Mouse (Mus musculus): Measurements from ENCODE around the gene Pibf1.

Gene Pibf1

DNA sequence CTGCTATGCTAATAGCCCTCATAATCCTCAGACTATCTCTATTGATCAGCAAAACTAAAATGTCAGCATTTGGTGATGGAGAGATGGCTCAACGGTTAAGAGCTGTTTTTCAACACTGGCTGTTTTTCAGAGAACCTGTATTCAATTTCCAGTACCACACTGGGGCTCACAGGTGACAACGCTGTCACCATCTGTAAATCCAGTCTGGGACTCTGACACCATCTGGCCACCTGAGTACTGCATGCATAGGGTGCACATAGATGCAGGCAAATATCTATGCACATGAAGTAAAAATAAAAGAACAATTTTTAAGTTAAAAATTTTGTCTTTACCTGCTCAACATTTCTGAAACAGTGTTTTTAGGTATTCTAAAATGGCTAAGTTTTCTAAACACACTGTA, 40.8 kb downstream of the Pibf1 start:
- no peak for DNase-seq (ENCODE audit: extremely low spot score, low spot score)

DNA sequence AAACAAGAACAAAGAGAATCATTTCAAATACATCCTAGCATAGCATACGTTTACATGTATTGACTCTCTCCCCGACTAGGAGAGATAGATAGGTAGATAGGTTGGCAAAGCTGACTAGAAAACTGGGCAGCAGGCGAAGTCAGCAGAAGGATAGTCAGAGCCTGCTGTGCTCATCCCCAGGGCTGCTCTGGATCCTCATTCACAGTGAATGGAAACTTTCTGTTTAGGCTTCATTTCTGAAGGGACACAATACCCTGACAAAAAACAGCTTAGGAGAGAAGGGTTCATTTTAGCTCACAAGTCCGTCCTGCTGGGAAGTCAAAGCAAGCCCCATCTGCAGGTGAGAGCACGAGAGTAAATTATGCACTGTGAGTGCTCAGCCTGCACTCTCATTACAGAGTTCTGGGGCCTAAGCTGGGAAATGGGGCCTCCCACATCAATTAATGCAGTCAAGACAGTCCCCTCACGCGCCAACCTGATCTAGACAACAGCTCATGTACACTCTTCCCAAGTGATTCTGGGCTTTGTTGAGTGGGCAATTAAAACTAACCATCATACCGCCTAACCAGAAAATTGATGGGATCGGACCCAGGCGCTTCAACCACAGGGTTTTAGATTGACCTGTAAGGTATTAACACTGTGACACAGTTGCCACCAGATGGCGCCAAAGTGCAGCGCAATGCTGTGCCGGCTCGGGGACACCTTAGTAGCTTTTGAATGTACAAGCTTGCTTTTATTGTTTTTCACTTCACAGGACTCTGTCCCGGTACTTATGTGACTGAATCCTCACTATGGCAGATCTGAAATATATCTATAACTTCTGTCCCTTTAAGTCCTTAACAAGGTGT, 42.8 kb downstream of the Pibf1 start:
- peak; percentile 83 for DNase-seq (ENCODE audit: extremely low spot score, low spot score)

DNA sequence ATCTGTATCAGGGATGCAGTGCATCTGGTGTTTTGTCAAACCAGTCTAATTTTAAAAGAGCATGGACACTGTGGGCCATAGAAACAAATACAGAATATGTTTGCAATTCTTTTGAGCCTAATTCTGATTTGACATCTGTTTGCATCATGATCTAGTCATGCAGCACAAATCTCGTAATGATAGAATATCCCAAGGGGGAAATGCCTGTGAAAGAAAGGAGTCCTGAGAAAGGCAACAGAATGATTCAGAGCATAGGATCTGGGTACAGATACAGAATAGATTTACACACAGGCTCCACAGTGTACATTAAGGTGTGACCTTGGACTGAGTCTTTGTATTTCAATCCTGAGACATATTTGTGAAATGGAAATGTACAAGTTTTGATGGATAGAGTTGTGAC, 47.6 kb downstream of the Pibf1 start:
- DNase-seq (ENCODE audit: extremely low spot score, low spot score) = no peak

DNA sequence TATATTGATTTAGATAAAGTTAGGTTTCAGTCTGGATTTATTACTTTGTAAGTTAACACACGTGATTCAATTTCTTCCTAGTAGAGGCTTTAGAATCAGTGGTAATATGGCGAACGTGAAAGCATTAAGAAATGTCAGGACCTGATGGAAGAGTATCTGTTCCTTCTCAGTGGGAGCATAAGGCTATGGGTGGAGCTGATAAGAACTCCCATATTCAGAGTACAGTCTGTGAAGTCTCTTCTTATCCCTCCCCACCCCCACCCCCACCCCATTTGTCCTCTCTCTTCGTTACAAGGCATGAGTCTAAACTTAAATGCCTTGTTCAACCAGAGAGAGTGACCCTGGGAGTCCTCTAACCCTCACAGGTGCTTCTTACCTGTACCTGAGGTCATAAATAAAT, 53.5 kb downstream of the Pibf1 start:
- no peak for DNase-seq (ENCODE audit: extremely low spot score, low spot score)

DNA sequence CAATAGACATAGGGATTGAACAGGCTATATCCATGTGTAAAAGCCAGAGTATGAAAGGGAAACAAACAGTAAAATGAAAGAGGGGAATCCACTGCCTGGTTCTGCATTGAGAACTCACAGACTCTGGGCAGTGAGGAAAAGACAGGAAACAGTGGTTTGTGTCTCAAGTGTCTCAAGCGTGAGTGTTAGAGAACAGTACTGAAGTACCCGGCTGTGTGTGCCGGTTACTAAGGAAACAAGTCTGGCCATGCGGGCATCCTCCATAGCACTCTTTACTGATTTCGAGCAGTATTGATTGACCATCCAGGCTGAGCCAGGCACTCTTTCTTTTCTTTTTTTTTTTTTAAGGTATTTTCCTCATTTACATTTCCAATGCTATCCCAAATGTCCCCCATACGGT, 60.7 kb downstream of the Pibf1 start:
- DNase-seq (ENCODE audit: extremely low spot score, low spot score) = no peak

DNA sequence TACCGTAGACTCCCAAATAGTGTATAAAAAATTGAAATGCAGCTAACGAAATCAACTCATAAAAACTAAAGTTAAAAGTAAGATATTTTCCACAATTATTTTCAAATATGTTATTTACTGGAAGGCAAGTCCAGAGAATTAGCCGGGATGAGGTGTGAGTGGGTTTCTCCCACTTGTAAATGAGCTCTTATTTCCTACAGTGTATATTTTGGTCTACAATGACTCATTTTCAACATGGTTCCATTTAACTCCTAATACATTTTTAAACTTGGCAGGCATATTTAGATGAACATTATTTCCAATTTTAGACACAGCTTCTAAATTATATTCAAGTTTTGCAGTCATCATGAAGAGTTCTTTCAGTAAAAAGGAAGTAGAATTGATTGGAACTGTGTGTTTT, 63.8 kb downstream of the Pibf1 start:
- DNase-seq (ENCODE audit: extremely low spot score, low spot score) = no peak

DNA sequence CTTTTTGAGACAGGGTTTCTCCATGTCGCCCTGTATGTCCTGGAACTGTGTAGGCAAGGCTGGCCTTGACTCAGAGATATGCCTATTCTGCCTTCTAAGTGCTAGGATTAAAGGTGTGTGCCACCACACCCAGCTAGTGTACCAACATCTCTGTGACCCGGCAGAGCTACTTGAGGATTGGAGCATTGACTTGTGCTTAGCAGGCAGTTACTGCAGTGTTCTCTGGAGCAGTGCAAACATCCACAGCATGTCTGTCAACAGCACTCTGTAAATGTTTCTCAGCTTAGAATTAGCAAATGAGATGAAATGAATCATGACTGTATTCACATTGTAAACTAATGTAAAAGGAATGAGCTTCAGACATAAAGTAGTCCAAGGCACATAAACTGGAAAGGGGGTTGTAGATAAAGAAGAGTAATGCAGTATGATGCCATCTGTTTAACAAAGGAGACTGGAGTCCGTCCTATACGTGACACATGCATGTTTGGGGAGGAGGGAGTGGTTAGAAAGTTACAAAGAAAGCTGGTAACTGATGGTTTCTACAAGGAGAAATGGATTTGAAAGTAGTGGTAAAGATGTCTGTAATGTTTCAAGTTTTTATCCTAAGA, 75.0 kb downstream of the Pibf1 start:
- no peak for DNase-seq (ENCODE audit: extremely low spot score, low spot score)

DNA sequence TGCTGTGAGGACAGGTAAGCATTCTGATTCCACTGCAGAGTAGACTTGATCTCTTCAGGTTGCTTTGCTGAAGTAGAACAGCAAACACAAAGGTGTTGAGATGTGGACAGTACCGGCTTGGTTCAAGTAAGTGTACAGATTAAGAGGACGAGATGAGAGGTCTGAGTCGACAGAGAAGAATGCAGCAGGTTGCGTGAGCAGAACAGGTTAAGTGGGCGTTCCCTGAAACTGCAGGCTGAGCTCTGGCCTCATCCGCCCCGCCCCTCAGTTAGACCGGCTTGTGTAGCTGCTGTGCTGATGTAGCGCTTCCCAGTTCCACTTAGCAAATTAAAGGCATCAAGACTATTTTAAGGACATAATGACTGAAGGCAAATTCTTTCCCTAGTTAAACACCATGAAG, 77.3 kb downstream of the Pibf1 start:
- DNase-seq (ENCODE audit: extremely low spot score, low spot score) = no peak

DNA sequence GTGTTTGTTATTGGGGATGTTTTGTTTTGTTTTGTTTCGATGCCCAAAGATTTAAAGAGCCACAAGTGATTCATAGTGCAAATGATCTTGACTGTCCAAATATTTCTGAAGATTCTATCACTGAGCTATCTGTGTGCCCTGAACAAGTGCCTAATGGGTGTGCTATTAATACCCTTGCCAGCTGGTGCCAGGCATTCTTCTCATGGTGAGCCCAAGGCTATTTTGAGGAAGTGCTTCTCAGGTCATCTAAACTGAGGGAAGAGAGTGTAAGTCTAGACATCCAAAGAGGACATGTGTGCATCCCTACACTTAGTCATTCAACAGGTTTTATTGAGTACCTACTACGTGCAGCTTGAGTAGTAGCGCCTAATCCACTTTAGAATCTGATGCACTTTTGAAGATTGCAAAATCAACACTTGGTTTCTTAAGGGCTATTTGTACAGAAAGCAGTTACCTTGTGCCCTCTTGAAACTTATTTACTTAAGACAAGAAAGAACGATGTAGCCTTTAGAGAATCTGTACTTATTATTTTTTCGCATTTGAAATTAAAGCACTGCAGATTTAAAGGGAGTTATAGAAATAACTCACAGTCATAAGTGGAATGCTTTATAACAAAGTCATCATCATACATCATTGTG, 91.0 kb downstream of the Pibf1 start:
- DNase-seq (ENCODE audit: extremely low spot score, low spot score) = no peak

DNA sequence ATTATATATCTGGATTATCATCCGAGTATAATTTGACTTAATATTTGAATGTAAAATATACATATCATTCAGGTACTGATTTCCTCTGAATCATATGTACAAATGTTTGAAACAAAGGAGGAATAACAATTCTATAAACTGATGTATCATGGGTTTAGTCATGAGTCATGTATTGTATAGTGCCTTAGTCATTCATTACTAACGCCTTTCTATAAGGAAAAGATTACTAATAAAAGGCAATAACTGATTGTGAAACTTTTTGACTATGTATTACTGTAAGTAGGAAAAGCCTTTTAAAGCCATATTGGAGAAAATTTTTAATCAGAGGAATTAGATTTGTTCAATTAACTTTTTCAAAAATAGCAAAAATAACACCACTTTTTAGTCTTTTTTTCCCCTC, 106.6 kb downstream of the Pibf1 start:
- no peak for DNase-seq (ENCODE audit: extremely low spot score, low spot score)

DNA sequence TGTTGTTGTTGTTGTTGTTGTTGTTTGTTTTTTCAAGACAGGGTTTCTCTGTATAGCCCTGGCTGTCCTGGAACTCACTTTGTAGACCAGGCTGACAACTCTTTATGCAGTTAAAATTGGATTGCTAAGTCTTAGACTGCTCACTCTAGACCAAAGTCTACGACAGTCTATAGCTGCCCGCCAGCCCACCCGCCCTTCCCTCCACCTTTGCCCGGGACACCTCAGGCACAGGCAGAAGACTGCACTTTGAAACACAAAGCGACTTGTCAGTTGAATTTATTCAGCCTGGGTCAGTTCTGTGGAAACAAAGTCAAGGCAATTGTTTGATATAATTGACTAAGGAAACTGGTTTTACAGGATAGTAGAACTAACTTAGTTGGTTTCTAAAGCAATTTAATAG, 107.4 kb downstream of the Pibf1 start:
- DNase-seq (ENCODE audit: extremely low spot score, low spot score) = no peak

DNA sequence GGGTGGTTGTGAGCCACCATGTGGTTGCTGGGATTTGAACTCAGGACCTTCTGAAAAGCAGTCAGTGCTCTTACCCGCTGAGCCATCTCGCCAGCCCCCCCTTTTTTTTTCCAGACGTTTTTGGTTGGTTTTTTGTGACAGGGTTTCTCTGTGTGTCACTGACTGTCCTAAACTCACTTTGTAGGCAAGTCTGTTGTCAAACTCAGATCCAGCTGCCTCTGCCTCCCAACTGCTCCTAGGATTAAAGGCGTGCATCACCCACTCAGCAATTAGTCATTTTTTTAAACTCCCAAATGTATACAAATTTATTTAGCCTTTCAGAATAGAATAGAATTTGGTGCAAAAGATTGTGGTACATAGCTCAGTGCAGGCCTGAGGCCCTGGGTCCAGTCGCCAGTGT, 111.2 kb downstream of the Pibf1 start:
- DNase-seq (ENCODE audit: extremely low spot score, low spot score) = no peak

DNA sequence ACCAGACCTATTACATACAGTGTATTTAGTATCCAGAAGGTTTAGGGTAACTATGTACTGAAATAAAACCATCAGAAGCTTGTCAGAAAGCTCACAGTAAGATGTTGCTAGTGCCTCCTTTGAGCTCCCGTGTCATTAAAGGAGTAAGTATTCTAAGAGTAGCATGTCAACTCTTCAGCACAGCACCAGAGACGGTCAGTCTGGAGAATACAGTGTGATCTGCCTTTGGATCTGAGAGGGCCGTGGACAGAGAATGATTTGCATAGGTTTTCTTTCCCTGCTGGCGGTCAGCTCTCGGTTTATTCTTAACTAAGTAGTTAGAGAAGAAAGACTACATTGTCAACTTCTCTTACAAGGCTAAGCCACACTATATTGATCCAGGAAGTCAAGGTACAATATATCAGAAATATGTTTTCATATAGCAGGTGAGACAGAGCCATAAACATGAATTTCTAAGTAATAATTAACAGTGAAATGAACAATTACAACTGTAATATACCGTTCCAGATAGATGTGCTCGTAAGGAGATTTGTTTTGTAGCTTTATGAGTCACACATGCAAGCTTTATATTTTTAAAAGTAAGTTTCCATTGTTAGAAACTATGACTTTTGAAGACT, 119.3 kb downstream of the Pibf1 start:
- DNase-seq (ENCODE audit: extremely low spot score, low spot score) = no peak

DNA sequence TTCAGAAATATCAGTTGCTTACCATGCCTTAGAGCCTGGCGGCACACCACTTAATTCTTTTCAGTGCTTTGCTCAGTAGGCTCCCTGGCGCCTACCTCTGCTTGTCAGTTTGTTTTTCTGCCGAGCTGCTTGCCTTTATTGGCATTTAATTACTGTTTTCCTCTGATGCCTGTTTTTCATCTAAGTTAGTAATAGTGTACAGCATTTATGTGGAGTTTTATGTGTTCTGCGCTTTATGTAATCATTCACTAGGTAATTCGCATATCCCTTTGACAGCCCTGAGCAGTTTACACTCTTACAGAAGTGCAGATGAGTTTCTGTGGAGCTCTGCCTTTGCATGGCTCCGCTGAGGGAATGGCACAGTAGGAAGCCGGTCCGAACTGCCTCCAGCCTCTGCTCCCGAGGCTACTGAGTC, 120.5 kb downstream of the Pibf1 start:
- DNase-seq (ENCODE audit: extremely low spot score, low spot score) = no peak

DNA sequence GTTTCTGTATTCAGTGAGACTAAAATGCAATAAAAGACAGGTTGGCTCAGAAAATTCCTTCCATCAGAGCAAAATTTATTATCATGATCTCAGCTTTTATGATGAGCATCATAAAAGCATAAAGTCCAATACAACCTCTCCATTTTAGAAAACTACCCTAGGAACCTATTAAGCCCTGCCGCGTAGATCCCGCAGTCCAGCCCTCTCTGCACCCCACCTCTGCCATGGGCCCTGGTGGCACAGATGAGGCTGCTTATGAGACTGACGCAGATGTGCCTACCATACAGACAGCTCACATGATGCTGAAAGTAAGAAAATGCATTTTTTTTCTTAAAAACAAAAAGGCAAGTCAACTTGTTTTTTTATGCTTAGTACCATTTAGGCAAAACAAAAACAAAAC, 126.7 kb downstream of the Pibf1 start:
- no peak for DNase-seq (ENCODE audit: extremely low spot score, low spot score)

DNA sequence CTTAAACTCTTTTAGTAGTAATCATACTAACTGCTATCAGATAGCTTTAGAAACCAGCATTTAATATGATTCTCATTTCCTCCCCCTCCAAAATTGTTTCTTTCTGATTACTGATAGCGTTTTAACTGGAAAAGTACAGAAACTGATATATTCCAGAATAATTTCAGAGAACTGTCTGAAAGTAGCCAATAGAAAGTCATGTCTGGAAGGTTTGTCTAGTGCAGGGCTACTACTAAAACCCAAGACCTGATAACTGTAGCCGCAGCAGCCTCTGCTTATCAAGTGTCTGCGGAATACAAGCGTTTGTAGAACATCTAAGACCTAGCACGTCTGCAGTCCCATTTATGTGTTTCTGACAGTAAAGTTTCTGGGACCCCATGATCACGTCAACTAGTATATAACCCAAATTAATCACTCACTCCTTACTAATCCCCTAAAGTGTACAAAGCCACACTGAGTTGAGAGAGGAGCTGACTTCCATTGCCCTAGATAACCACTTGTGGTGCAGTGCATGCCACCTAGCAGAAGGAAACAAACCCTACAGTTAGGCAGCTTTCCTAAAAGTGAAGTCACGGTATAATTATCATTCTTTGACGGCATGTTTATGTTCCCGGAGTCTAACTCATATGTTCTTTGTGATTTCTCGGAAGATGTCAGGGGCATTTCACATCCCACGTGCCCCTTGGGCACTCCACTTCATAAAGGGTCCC, 130.0 kb downstream of the Pibf1 start:
- no peak for DNase-seq (ENCODE audit: extremely low spot score, low spot score)

DNA sequence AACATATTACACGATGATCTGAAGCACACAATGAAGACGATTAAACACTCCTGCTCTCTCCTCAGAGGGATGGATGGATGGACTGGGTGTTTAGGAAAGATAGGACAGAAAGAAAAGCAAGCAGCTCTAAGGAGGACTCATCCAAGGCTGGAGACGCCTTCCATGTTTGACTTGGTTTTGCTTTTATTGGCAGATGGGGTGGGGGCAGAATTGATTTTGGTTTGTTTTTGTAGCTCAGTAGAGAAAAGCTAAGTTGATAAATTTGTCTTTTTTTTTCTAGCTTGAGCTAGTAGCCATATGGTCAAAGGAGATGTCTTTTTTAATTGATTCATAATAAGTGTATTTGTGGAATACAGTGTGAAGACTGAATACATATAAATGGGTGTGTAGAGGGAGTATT, 133.8 kb downstream of the Pibf1 start:
- DNase-seq (ENCODE audit: extremely low spot score, low spot score) = no peak

DNA sequence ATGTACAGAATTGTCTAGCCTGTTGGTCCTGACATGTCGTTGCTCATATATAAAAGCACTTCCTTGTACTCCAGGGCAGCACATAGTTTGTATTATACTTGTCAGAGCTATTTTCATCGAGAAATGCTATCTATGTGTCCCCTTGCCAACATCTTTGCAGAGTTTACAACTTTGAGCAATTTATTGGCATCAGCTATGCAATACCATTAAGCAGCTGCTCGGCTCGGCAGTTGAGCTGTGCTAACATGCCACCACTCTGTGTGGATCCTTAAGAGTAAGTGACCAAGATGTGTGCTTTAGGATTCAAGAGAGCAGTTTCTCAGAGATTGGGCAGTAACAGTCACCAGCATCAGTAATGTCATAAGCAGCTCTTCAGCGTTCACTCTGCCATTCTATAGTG, 137.9 kb downstream of the Pibf1 start:
- DNase-seq (ENCODE audit: extremely low spot score, low spot score) = no peak

DNA sequence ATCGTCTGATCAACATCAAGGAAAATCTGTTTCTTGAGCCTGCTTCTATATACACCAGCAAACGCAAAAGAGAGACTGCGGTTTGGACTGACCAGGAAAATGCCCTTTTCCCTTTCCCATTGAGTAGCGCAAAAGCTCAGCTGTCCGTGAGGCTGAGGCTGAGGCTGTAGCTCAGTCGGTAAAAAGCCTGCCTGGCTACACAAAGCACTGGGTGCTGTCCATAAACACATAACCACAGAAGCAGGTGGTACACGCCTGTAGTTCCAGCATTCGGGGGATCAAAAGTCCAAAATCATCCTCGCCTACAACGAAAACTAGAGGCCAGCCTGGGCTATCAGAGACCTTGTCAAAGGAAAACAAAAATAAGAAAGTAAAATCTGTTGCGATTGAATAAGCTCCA, 141.3 kb downstream of the Pibf1 start:
- DNase-seq (ENCODE audit: extremely low spot score, low spot score) = no peak

DNA sequence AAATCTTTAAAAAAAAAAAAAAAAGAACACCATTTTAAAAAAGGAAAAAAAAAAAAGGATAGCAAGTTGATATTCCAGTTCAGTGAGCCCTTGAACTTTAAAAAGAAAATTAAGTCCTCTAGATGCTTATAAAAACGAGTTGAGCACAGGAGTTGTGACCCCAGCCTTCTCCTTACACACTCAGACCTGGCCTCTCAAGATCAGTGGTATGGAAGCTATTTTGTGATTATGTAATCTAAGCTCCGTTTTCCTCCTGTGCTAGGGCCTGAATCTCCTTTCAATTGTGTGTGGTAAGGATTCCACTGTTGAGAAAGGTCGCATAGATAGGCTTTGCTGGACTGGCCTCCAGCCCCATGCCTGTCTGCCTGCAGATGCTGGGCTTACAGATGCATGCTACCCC, 145.3 kb downstream of the Pibf1 start:
- no peak for DNase-seq (ENCODE audit: extremely low spot score, low spot score)

DNA sequence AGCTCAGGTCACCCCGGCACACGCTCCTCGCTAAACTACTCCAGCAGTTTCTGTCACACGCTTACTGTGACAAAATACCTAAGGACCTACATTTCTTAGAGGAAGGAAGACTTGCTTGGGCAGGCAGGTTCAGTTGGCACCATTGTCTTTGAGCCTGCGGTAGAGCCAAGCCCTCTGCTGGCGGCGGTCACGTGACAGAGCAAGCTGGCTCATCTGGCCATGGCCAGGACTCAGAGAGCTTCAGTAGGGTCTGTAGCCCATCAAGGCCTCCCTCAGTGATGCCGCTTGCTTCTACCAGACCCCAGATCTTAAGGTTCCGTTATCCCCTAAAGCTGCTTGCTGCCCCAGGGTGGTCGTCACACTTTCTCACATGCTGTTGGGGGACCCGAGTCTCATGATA, 162.8 kb downstream of the Pibf1 start:
- no peak for DNase-seq (ENCODE audit: extremely low spot score, low spot score)

DNA sequence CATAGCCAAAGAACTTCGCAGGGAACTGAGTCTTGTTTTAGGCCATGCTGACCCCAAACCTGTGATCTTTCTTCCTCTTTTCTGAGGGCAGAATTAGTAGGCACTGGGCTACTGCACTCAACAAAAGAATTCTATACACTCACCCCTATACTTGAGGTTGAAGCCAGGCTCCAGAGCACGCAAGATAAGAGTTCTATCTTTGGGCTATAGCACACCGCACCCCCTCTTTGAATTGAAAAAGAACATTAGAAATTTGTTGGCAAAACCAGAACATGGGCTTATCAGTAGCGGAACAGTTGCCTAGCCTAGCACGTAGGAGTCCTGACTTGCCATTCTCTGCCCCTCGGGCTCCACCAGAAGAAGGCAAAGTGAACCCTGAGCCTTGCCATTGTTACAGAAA, 164.6 kb downstream of the Pibf1 start:
- DNase-seq (ENCODE audit: extremely low spot score, low spot score) = no peak

Data from neural tube, embryonic 10.5 days (tissue).